Mouse (Mus musculus) heart, postnatal 25 days (tissue): ENCODE results near the gene Tlr2. TPM values are rescaled to one million over a fixed set of nuclear protein-coding genes. Genes with fewer than 3 reads are reported as not detected.
A peak's percentile ranks its signal among the peaks of the same experiment; 100 is the strongest.

ENCODE experiments used
- DNase-seq: peaks from one replicate; pipeline ENCODE4 v3.0.0; 2022; ENCODE audit warnings: low spot score
- intact Hi-C: fragments of 180-260 bp; cut with DNase I; formaldehyde crosslinking; loops from one replicate; pipeline ENCODE4 v1.15.1; 2025
- total RNA-seq, 2 experiments: library from RNA; stranded (reverse); gene quantifications; 2 replicates each; pipeline ENCODE4 v1.2.3; 2021

Tlr2 gene
- total RNA-seq, 2 experiments from 2014 or later = 2.1 to 2.8 TPM

DNA sequence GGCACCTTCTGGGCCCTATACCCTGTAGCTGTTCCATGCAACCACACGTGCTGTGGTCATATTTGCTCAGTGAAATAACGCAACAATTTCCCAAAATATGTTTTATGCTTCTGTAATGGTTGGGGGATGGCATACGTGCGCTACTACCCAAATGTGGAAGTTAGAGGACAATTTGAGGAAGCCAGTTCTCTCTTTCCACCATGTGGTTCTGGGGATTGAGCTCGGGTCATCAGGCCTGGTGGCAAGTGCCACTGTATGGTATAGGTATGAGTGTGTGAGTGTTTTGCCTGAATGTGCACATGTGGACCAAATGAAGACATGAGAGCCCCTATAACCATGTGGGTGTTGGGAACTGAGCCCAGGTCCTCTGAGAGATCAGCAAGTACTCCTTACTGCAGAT, 2.1 kb downstream of the Tlr2 start:
- intact Hi-C loops = no loop called here
- no peak for DNase-seq

DNA sequence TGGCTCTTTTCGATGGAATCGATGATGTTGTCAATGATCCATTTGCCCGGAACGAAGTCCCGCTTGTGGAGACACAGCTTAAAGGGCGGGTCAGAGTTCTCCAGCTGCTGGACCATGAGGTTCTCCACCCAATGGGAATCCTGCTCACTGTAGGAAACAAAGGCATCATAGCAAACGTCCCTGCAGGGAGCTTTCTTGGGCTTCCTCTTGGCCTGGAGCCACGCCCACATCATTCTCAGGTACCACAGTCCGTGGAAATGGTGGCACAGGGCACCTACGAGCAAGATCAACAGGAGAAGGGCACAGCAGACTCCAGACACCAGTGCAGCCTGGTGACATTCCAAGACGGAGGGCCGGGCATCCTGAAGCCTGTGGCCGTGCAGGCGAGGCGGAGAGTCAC, 4.9 kb downstream of the Tlr2 start:
- DNase-seq = no peak
- intact Hi-C loops = no loop called here

DNA sequence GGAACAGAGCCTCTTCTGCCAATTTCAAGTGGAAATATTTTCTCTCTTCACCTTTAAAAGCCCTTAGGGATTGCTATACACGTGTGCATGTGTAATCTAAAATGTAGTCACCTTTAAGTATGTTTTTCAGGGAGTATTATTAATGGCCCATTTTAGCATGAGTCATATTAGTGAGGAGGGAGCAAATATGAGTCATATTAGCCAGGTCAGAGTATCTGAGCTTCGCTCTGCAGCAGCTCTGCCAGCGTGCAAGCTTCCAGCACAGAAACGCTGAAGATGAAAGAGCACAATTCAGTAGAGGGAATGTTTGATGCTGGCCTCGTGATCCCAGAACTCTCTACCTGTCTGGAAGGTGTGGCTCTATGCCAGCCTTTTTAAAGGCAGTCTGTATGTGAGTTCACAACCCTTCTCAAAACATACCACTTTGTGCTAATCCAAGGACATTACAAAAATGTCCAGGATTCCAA, 13.4 kb downstream of the Tlr2 start:
- intact Hi-C loops = no loop called here
- no peak for DNase-seq

DNA sequence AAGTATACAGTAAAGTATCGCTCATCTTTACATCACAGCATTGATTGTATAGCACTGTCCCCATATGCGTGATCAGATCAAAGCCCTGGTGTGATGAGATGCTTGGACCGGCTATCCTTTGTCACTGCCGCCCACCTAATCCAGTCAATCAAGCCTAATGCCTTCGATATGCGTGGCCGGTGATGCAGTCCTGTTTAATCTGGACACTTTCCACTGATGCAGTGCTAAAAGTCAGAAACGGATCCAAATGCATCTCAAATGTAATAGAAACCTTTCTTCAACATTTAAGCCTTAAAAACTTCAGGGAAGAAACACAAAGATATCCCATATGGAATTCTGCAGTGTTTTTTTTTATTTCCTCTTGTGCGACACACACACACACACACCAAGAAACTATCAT, 13.9 kb downstream of the Tlr2 start:
- DNase-seq = no peak
- intact Hi-C loops = no loop called here

DNA sequence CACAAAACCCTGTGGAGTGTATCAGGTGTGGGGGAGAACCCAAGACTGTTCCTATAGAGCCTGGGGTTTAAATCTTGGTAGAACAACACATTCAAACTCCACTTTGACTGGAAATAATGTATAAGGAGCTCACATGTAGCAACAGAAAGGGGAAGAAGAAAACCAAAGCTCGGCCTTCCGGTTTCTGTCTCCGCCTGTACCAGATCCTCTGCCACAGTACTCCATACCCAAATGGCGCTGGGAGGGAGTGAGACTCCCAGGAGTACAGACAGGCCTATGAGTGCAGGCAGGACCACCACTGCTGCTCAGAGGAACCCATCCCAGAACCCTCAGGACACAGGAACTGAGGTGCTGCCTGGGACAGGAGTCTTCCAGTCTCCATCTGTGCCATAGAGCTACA, 17.8 kb downstream of the Tlr2 start:
- DNase-seq = no peak
- intact Hi-C loops = no loop called here

DNA sequence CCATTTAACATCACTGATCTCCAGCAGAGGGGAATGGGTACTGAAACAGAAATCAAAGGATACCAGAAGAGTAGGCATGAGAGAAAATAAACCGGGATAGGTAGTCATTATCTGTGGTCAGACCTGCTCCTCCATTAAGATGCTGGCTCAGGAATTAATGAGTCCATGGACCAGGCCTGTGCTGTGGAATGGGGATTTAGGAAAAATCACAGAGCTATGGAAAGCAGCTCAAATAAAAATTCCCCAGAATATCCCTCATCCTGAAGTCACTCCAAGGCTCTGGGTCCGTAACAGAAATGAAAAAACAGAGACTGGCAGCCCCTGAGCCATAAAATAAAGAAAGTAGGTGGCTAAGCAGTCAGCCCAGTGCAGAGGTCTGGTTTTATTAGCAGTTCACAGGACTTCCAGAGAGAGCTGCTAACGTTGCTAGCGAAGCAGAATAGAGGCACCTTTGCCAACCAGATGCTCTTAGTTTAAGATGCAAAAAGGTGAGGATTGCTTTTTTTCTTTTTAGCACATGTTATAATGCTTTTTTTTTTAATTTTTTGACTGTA, 25.1 kb downstream of the Tlr2 start:
- no peak for DNase-seq
- intact Hi-C loops = no loop called here

DNA sequence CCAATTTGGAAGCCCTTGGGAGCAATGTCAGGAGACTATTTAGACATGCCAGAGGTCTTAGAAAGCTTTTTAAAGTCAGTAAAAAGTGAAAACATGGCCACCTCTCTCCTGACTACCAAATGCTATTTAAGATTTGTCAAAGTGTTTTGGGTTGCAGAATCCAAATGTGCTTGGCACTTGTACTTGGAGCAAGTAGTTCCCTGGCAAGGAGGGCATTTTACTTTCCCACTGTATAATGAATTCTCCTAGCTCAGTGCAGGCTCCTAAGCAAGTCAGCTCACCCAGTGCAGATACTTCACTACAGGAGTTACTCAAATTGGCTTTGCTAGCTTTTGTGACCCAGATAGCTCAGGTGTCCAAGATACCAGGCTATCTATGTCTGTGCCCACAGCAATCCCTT, 28.7 kb downstream of the Tlr2 start:
- no peak for DNase-seq
- intact Hi-C loops = no loop called here

DNA sequence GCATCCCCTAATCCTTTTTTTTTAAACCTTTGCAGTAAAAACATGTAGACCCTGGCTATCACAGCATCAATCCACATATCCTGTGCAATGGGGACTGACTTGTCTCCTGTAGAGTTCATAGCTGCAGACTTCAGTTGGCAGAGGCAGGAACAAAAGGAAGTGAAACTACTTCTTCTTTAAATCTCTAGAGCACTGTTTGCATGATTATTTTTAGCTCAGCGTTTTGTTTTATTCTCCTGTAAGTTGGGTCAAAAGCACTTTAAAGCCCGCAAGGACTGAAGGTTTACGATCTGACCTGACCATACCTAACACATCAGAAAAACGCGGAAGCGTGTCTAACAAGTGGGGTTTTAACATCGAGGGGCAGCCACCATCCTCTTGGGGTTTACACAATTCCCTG, 29.6 kb downstream of the Tlr2 start:
- no peak for DNase-seq
- intact Hi-C loops = no loop called here

DNA sequence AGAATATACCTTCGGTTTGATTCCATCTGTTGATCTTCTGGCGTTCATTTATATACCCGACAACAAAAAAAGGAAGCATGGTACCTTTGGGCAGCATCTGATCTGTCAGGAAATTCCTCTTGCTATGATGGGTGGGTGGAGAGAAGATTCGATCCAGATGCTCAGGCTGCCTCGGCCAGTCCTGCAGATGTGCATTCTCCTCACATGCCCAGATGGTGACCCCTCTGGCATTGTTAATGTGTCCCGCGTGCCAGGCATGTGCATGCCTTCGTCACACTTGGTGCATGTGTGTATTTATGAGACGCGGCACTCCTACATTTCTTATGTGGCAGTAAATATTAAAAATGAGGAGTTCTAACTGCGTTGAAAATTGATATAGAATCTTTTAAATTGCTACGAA, 33.1 kb downstream of the Tlr2 start:
- intact Hi-C loops = no loop called here
- DNase-seq = no peak

DNA sequence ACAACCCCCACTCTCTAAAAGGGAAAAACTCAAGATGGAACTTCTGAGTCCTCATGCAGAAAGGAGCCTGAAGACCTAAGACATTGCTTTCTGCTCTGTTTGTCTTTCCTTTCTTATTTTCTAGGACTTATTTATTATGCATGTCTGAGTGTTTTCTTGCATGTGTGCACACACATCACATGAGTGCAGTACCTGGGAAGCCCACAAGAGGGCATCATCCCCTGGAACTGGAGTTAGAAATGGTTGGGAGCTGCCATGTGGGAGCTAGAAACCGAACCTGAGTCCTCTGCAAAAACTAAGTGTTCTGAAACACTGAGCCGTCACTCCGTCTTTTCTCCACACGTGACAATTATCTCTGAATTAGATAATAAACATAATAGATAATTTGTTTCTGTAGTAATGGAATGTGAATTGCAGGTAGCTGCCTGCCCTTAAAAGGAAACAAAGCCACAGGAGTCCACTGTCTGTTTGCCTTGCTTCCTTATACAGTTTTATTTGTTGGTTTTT, 39.9 kb downstream of the Tlr2 start:
- no peak for DNase-seq
- intact Hi-C loops = no loop called here

DNA sequence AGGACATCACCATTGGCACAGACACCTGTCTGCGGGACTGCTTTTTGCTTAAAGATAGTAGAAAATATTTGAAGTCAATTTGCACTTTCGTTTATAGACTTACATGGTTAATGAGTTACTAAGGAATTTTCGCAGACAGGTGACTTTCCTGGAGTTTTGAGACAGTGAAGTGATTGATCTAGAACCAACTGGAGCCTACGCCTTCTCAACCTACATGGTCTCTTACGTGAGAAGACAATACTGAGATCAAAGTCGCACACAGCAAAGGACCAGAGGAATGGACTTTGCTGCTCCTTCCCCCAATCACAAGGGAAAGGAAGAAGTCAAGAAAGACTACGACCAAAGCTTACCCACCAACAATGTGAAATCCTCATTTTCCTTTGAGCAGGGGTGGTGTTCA, 42.1 kb downstream of the Tlr2 start:
- no peak for DNase-seq
- intact Hi-C loops = loop anchor here (2.0 kb wide), 1 partner anchor 99 kb away; no protein-coding TSS in a partner anchor

DNA sequence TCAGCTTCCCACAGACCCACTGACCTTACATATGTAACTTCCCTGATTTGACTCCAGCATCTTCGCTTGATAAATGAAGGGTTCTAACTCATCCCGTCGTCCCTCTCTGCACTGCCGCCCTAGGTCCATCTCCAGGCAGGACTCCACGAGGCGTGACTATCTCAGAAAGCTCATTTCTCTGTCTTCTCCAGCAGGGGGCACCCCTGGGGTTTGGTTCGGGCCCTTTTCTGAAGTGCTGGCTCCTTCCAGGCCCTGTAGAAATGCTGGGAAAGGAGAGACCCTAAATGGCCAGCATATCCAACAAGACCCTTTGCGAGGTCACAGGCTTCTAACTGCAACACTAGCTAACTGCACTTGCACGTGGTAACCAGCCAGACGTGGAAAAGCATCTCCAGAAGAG, 43.7 kb downstream of the Tlr2 start:
- DNase-seq = peak; percentile 13
- intact Hi-C loops = loop anchor here (2.0 kb wide), 1 partner anchor 101 kb away; no protein-coding TSS in a partner anchor

DNA sequence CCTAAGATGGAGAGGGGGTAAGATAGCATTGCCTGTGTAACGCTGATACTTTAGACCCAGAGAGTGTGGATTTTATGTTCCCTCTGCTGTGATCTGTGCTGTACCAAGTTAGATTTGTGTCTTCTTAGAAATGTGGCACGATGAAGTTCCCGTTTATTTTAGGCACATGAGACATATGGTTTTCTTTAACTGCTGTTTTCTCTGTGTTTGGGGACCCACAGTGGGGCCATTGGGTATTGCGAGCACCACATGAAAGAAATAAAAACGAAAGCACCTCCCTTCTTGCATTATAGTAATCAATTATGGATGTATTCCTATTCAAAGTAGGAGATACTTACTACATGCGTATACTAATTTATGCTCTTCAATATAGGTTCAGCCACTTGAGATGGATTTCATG, 44.5 kb downstream of the Tlr2 start:
- intact Hi-C loops = no loop called here
- no peak for DNase-seq

DNA sequence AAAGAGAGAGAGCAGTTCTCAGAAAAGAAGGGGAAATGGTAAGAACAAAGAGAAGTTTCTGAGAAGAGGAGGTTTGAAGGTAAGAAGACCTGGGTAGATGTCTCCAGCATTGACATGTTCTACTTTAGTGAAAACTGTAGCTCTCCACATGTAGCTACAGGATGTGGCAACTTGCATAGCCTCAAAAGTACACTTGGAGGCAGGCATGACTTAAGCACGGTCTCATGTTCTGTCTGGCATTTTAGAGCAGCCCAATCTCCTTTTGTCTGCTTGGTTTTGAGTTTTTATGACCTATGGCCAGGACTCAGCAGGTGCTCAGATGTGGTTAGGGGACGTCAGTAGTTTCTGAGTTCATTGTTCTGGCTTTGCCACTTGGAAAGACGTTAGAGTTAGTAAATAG, 50.1 kb downstream of the Tlr2 start:
- intact Hi-C loops = no loop called here
- no peak for DNase-seq

DNA sequence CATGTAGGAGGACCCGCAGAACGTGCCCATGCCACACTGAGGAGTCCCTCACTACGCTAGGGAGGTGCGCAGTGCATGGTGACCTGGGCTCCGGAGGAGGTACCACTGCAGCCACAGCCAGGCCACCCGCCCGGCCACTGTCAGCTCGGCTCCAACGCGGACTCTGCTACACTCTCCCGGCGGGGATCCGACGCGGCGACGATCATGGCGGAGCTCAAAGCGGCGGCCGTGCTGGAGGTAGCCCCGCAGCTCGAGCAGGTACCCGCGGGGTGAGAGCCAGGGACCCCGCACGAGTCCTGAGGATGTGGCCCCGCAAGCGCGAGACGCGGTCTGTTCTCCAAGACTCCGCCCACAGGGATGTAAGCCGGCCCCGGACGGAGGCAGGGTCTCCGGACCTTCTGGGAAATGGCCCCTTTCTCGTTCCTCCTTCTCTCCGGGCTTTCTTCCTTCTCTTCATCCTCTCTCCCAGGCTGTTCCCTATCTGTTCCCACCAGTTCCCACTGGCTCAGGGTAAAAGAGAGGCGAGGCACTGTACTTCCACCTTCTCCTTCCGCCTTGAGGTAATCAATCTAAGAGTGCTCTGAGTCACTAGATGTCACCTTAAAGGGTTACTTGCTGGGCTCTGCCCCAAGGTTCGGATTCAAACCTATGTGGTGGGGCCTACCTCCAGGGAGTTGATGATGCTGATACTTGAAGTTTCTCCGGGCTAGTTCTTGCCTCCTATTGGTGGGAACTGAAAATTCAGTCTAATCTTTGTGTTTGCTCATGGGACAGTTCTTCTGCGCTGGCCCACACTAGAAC, 51.7 kb downstream of the Tlr2 start:
- intact Hi-C loops = no loop called here
- no peak for DNase-seq

DNA sequence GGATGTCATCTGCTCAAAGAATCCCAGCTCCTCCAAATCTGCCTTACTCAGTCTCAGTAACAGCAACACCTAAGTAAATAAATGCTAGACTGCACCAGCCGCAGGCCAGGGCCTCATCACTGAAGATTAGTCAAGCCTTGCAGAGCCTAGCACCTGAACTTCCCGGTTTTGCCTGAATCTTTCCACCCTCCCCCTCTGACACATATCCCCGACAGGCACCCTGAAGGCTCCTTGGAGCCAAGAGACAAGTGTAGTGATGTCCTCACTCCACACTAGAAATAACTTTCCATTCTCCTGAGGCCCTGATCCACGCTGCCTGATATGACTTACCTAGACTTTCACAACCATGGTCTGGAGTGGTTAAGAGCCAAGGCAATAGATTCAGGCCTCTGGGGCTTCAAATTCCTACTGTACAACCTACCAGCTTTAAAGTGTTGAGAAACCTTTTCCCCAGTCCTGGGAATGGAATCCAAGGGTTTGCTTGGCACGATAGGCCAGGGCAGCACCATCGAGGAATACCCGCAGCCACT, 53.7 kb downstream of the Tlr2 start:
- intact Hi-C loops = no loop called here
- DNase-seq = no peak

DNA sequence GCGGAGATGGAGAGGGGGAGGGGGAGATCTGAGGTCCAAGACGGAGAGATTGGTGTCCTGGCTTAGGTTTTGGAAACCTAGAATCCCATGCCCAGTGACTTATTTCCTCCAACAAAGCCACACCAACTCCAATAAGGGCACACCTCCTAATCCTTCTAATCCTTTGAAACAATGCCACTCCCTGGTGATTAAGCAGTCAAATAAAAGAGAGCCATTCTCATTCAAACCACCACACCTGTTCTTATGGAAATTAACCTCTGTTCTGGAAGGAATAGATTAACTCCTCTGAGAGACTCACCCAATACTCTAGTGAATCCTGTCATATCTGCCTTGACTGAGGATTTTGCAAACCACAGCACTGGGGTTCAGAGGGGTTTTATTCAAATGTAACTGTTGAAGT, 54.5 kb downstream of the Tlr2 start:
- no peak for DNase-seq
- intact Hi-C loops = no loop called here
